Mouse (Mus musculus) lung, adult 2 months (tissue): ENCODE measurements at regions not wholly inside any gene's neighbourhood (a gene's known extent, or its start where the extent isn't known, plus 50 kb on each side); places are given as distances from the start of the nearest gene placed in this dataset.

ENCODE experiments used
- CTCF ChIP-seq: fragments of 200-500 bp; IDR thresholded peaks from 2 replicates; pipeline ENCODE4 v1.5.1; 2011; ENCODE audit warnings: mild to moderate bottlenecking, low read length, control low read depth; ENCODE audit not compliant: insufficient read depth
- POLR2A ChIP-seq: fragments of 200-500 bp; IDR thresholded peaks from 2 replicates; pipeline ENCODE4 v1.6.1; 2011; ENCODE audit warnings: low read depth, mild to moderate bottlenecking, control low read depth, low read length, borderline replicate concordance; ENCODE audit errors: extremely low read depth

DNA sequence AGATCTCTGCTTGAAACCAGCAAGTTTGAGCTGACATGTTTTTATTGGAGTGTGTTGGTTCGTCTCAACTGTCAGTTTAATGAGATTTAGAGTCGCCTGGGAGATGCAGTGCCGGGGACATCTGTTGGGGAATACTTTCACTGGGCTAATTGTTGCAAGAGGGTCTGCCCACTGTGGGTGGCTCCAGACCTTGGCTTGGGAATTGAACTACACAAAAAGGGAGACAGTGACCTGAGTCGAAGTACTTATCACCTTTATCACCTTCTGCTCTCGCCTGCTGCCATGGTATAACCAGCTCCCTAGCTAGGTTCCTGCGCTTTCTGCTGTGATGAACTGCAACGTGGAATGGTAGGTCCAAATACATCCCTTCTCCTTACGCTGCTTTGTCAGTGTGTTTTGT is 321.2 kb upstream of the Adgrl2 start:
- TF ChIP-seq POLR2A = no peak
- no peak for TF ChIP-seq CTCF
